Mouse (Mus musculus): ENCODE data around the gene Cxcl13.

The Cxcl13 gene

DNA sequence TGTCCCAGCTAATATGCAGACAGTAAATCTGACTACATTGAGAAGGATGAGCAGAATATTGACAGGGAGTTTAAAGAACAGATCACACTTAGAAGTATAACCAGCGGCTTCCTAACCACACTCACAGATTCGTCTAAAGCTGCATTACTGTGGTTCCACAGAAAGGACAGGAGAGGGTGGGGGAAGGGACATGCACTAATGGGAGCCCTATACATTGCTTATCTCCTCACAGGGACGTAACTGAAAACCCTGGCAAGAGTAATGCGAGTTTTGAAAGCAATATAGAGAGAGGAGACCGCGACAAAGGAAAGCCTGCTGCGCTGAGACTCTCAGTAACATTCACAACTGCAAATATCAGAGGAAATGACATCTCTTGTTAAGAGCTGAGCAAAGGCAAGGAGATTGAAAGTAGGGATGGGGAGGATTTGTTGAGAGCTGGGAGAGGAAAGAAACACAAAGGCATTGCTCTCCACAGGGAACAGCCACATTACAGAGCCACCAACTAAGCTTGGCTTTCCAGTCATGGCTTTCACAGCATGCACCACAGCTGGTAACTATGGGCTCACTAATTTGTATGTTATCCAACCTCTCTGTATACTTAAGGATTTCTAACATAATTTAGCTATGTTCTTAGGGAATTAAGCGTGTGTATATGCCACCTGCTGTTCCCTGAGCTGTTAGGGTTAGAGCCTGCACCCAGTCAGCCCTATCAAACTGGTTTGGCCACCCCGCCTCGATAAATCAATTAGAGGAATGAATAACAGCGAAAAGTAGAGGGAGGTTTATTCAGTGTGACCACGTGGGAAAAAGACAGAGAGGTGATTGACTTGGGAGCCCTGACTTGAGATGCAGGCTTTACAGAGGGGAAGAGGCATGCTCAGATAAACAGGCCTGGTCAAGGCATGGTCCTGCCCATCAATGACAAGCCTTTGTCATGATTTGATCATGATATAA, 34.9 kb downstream of the Cxcl13 start:
- no peak for DNase-seq

DNA sequence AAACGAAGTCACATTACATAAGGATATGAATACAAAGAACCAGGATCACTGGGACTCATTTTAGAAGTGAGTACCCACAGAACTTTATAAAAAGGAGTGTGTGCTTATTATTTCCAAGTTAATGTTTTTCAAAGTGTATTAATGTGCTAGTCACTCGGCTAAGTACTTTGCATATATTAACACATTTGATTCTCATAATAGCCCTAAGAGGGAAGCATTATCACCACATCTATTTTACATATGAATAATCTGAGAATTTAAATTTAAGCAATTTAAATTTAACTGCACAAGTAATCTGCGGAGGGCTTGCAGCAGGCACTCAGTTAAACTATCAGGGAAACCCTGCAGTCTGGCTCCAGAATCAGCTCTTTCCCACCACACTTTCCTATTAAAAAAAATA, 40.5 kb downstream of the Cxcl13 start:
- no peak for DNase-seq

DNA sequence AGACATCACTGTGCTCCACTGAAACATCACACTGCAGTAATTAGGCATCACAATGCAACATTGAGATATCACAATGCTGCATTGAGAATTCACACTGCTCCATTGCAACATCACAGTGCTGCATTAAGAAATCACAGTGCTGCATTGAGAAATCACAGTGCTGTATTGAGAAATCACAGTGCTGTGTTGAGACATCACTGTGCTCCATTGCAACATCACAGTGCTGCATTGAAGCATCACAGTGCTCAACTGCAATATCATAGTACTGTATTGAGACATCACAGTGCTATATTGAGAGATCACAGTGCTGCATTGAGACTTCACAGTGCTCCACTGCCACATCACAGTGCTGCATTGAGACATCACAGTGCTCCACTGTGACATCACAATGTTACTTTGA, 46.6 kb downstream of the Cxcl13 start:
- no peak for DNase-seq

DNA sequence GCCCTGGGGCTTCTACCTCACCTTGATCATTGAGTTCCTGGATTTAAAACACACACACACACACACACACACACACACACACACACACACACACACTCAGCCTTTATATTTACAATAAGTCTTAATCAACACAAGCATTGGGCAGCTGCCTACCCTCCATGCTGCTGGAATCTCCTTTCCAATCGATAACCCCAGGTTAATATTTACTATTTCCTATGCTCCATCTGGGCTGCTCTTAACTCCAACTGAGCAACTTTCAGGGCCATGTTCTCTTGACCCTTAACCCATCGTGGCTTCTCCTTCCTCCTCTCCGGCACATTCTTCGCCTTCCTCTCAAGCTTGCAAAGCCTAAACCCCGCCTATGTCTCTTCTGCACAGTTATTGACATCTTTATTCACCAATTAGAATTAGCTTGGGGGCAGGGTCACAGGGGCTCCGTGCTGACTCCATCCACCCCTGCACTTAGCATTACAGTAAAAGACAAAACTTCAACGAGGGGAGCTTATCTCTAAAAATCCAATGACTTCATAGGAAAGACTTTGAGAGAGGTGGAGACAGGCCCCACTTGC, 51.6 kb downstream of the Cxcl13 start:
- no peak for DNase-seq

DNA sequence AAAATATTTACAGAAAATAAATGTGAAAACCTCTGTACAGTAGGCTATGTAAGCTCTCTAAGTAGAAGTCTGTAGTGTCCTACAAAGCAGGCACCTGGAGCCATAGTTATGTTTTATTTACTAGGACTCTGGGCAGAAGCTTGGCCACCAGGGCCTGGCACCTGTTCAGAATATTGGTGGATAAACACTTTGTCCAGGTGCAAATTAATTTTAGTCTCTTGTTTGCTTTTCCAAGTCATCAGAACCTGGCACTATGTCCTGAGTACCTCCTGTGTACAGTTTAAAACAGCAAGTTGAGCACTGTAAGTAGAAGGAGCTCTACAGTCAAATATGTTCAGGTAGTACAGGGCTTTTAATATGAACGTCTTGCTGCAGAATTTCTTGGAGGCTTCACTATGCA, 52.3 kb downstream of the Cxcl13 start:
- no peak for DNase-seq
